Mouse (Mus musculus) T-helper 2 cell (primary cell): ENCODE data around the gene Itga3.

Experiments
- in situ Hi-C: fragments of 300-600 bp; cut with MboI, MseI; formaldehyde crosslinking; loops from one replicate; pipeline ENCODE4 v1.15.1; 2025; ENCODE audit warnings: high pct_unique_total_duplicates

Itga3 gene

GRCm38 (mm10) chr11:95006038-95006437, 70.6 kb downstream of the Itga3 start:
- in situ Hi-C loops: no loop called here

- in situ Hi-C loops: no loop called here
Measured at GRCm38 (mm10) chr11:95004937-95005198, 71.7 kb downstream of the Itga3 start.

- in situ Hi-C loops: no loop called here
Measured at GRCm38 (mm10) chr11:95004136-95004936, 72.3 kb downstream of the Itga3 start.

- in situ Hi-C loops: no loop called here
Measured at GRCm38 (mm10) chr11:95002705-95003104, 73.9 kb downstream of the Itga3 start.

DNA sequence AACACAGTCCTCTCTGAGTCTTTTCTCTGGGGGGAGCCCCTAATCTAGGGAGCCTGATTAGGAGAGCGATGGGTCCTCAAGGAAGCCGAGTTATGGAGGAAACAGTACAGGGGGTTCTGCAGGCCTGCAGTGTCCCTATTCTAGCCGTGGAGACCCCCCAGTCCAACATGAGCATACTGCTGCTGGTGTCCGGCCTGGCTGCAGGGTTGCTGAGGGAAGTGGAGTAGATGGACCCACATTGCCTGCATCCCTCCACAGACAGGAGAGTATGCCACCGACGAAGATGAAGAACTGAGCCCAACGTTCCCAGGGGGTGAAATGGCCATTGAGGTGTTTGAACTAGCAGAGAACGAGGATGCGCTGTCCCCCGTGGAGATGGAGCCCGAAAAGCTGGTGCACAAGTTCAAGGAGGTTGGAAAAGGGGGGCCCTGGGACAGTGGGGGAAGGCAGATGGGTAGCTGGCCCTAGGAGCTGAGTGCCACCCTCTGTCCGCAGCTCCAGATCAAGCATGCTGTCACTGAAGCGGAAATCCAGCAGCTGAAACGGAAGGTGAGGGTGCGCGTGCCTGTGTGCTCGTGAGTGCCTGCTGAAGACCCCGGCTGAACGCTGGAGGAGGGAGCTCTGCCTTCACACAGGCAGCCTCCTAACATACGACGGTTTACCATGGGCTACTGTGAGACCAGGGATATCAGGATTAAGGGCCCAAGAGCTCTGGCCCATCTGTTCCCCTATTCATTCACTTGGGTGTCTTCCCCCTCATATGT, 74.8 kb downstream of the Itga3 start:
- in situ Hi-C loops: no loop called here

DNA sequence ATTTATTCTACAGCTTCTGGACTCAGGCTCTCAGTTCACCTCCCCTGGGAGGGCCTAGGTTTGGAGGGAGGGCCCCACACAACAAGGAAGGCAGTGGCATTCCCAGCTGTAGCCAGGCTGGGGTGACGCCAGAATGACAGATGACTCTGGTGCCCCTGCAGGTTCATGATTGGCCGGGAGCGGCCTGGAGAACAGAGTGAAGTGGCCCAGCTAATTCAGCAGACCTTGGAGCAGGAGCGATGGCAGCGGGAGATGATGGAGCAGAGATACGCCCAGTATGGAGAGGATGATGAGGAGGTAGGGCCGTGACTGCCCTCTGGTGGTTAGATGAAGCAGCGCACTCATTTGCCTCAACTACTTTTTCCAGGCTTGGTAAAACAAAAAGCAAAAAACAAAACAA, 75.5 kb downstream of the Itga3 start:
- in situ Hi-C loops: no loop called here

DNA sequence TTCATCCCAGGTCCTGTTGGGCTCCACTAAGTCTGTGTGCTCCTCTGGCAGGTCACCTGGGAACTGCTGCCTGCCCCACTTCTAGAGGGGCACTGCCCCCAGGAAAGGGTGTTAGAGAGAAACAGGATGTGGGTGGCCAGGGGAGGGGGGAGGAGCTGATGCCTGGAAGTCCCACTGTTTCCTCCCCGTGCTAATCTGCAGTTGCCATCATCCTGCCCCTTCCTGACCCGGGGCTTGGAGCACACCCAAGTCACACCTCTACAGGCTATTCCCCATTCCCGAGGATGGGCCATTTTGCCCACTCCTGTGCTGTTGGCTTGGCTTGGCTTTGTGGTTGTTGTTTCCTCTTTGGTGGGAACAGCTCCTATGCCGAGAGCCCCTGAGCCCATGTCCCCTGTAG, 76.1 kb downstream of the Itga3 start:
- in situ Hi-C loops: no loop called here

DNA sequence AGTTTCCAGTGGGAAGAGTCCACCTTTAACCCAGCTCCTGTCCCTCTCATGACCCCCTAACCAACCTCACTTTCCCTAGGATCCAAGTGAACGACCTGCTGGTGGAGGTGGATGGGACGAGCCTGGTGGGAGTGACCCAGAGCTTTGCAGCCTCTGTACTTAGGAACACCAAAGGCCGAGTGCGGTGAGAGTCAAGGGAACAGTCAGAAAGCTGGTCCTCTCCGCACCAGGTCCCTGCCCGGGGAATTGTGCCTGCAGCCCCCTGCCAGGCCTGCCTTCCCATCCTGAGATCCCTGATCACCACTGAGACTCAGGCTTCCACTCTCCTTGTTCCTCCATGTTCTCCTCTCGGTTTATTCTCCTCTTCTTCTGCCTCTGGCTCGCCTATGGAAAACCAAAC, 76.5 kb downstream of the Itga3 start:
- in situ Hi-C loops: no loop called here

GRCm38 (mm10) chr11:94998041-94998531, 78.5 kb downstream of the Itga3 start:
- in situ Hi-C loops: no loop called here

DNA sequence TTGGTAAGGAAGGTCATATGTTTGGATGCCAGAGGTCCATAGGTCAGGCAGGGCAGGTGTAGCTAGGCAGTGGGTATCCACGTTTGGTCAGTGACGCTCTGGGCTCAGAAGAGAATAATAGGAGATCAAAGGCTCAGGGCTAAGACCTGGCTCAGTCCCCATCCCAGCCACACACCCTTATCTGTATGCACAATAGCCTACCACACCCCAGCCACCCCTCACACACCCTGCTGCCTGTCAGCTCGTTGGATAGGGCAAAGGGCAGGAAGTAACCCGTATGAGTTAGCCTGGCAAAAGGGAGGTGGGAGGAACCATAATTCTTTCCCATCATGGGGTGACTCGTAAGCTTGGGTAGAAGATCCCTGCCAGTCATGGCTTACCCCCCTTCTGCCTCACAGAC, 79.0 kb downstream of the Itga3 start:
- in situ Hi-C loops: no loop called here

- in situ Hi-C loops: no loop called here
Measured at GRCm38 (mm10) chr11:94996984-94997383, 79.6 kb downstream of the Itga3 start.

GRCm38 (mm10) chr11:94996101-94996500, 80.5 kb downstream of the Itga3 start:
- in situ Hi-C loops: no loop called here

- in situ Hi-C loops: no loop called here
Measured at GRCm38 (mm10) chr11:94994947-94995772, 81.4 kb downstream of the Itga3 start.
